Mouse (Mus musculus) lung, adult 2 months (tissue): ENCODE measurements around the gene Dkkl1.

ENCODE experiments used
- CTCF ChIP-seq: fragments of 200-500 bp; IDR thresholded peaks from 2 replicates; pipeline ENCODE4 v1.5.1; 2011; ENCODE audit warnings: mild to moderate bottlenecking, low read length, control low read depth; ENCODE audit not compliant: insufficient read depth
- POLR2A ChIP-seq: fragments of 200-500 bp; IDR thresholded peaks from 2 replicates; pipeline ENCODE4 v1.6.1; 2011; ENCODE audit warnings: low read depth, mild to moderate bottlenecking, control low read depth, low read length, borderline replicate concordance; ENCODE audit errors: extremely low read depth

DNA sequence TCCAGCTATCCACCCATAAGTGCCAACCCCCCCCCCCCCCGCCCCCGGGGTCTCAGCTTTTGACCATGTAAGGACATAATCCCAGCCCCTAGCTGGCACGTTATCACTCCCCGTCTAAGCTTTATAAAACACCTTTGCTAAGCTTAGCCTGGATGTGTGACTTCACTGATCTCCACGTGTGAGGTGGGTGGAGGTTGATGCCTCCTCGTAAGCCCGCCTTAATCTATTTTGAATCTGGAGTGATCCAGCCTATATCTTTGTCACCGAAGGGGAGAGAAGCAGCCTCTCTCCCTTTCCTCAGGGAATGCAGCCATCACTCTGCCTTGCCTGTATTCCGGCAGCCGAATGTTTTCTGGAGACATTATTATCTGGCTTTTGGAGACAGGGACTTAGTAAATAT, 9.3 kb downstream of the Dkkl1 start:
- no peak for TF ChIP-seq CTCF
- no peak for TF ChIP-seq POLR2A
